Mouse (Mus musculus) neural tube, embryonic 14.5 days (tissue): ENCODE measurements around the gene Anxa3. TPM values are rescaled to one million over a fixed set of nuclear protein-coding genes. Genes with fewer than 3 reads are reported as not detected.

Source experiments
- ATAC-seq: fragments of 200-750 bp; cut with Nextera tagmentation; 2 replicates; pipeline ENCODE4 v1.8.0; 2017; ENCODE audit warnings: low read depth, mild to moderate bottlenecking, moderate TSS enrichment, moderate library complexity
- H3K27ac ChIP-seq: fragments of 300-500 bp; sonication (generic); 2 replicates; pipeline ENCODE4 v1.5.1; 2014; ENCODE audit warnings: low read depth, mild to moderate bottlenecking, control low read depth, low read length, moderate library complexity, mixed read lengths
- H3K27me3 ChIP-seq: fragments of 300-500 bp; sonication (generic); 2 replicates; pipeline ENCODE4 v1.6.1; 2014; ENCODE audit warnings: low read length; ENCODE audit not compliant: control insufficient read depth, insufficient read depth
- H3K36me3 ChIP-seq: fragments of 300-500 bp; sonication (generic); 2 replicates; pipeline ENCODE4 v1.6.1; 2014; ENCODE audit warnings: low read length, mixed read lengths; ENCODE audit not compliant: control insufficient read depth, insufficient read depth
- H3K4me1 ChIP-seq: fragments of 300-500 bp; sonication (generic); 2 replicates; pipeline ENCODE4 v1.6.1; 2014; ENCODE audit warnings: low read length; ENCODE audit not compliant: control insufficient read depth, insufficient read depth
- H3K4me2 ChIP-seq: fragments of 300-500 bp; sonication (generic); 2 replicates; pipeline ENCODE4 v1.6.1; 2014; ENCODE audit warnings: mild to moderate bottlenecking, low read depth, low read length, control low read depth
- H3K4me3 ChIP-seq: fragments of 300-500 bp; sonication (generic); 2 replicates; pipeline ENCODE4 v1.5.1; 2014; ENCODE audit warnings: low read depth, low read length, control low read depth, mixed read lengths
- H3K9ac ChIP-seq: fragments of 300-500 bp; sonication (generic); replicated peaks from 2 replicates; pipeline ENCODE4 v1.6.1; 2014; ENCODE audit warnings: low read depth, mild to moderate bottlenecking, control low read depth, low read length, mixed read lengths
- H3K9me3 ChIP-seq: fragments of 300-500 bp; sonication (generic); 2 replicates; pipeline ENCODE4 v1.6.1; 2016; ENCODE audit warnings: low read length; ENCODE audit not compliant: control insufficient read depth
- WGBS: fragments of 180-500 bp; shearing (Covaris S2); extraction: QIAGEN DNeasy Blood & Tissue Kit; methylation state at CpG from one replicate; pipeline ENCODE4 v1.1.7; 2014; 5-methylcytosine and 5-hydroxymethylcytosine counted together
- polyA plus RNA-seq: library from polyadenylated mRNA; unstranded; fragments of >200 nt; fragmentation: Nextera tagmentation; extraction: Ambion mirVana; gene quantifications from 2 replicates; pipeline ENCODE4 v1.2.1, GENCODE M21; 2014

Gene Anxa3
- 14.6 and 25.5 TPM in 2 replicates for polyA plus RNA-seq

DNA sequence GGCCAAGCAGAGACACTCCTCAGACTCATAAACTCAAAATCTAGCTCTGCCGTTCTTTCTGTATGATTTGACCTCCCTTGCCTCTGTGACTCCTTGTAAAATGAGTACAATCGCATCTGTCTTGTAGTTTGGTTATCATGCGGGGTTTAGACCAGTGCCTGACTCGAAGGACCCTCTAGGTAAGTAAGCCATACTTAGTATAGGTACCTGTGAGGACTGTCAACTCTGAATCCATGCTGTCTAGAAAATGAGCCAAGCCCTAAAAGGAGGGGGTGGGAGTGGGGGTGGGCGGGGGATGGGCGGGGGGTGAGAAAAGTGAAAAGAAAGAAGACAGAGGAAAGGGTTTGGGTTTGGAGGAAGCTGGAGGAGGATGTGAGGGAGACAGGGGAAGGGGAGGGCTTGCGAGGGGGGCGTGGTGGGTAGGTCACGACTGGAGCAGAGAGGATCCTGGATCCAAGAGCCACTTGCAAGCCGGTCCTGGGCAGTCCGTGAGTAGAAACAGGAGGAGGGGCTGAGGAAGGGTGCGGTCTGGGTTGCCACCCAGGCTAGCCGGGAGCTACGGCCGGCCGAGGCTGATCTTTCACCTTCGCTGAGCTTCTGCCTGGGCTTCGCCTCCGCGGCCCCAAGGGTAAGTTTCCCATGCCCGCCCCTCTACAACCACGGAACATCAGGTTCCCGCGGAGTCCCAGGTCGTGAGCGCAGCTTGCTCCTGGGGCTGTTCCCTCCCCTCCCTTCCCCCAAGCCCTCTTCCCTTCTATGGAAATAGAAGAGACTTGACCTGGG is at the start of gene Anxa3:
Gene Anxa3 (plus strand): TSS at position 404 of the 783 bp plus-strand sequence.
- ATAC-seq = peak; percentile 76
- H3K4me3 ChIP-seq = peak within 1 kb of the TSS; percentile 27
- H3K9ac ChIP-seq = peak within 1 kb of the TSS; percentile 22; the same call in 1 of the 2 replicates
- H3K27me3 ChIP-seq = no peaks in the 10 kb centered on the region
- H3K4me1 ChIP-seq = no peaks in the 10 kb centered on the region
- H3K4me2 ChIP-seq = peak within 1 kb of the TSS; percentile 57
- 13% methylated on average over 26 of the region's 26 CpGs for WGBS
- H3K27ac ChIP-seq = no peak within 1 kb of the TSS
- no peaks in the 10 kb centered on the region for H3K9me3 ChIP-seq
- no peaks in the 10 kb centered on the region for H3K36me3 ChIP-seq

DNA sequence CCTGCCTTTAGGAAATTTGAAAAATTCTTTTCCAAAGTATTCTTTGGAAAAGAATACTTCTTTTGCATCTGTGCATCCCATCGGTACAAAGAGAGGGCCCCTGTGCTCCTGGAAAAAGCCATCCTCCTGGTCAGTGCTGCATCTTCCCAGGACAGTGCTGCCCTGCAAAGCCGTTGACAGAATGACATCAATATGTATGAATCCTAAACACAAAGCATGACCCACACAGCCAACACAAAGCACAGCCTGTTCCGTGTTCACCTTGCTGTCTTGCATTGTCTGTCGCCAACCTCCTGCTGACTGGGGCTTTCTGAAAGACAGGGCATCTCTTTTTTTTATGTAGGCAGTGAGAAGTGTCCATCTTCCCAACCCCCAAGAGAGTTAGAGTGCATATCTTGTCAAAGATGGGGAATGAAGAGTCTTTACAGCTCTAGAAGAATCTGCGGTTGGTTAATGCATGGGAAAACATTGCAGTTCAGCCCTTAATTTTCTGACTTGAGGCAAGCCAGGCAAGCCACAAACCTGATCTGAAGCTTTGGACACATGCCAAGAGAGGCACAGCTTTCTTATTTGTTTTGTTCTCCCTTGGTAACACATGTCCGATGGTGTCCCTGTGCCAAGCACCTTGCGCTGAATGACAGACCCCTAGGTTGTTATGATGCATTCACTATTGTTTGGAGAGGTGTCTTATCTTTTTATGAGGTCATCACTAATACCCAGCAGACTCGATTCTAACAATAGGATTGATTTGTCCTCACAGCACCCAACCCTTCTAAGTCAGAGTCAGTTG is 45.7 kb upstream of the Anxa3 start:
- no peak; the same call in 1 of the 2 replicates for ATAC-seq
- Histone ChIP-seq H3K4me3 (no peak overlapping the region), H3K4me1 (0 out of 2 replicates have a peak, but pooled peaks cover 3% of the 10 kb centered on the region), H3K36me3 (no peaks in the 10 kb centered on the region), H3K27ac (no peak overlapping the region), H3K9me3 (no peaks in the 10 kb centered on the region), H3K4me2 (no peak overlapping the region), H3K27me3 (no peaks in the 10 kb centered on the region), H3K9ac (no peak overlapping the region)
- 47% methylated on average over 8 of the region's 8 CpGs for WGBS

DNA sequence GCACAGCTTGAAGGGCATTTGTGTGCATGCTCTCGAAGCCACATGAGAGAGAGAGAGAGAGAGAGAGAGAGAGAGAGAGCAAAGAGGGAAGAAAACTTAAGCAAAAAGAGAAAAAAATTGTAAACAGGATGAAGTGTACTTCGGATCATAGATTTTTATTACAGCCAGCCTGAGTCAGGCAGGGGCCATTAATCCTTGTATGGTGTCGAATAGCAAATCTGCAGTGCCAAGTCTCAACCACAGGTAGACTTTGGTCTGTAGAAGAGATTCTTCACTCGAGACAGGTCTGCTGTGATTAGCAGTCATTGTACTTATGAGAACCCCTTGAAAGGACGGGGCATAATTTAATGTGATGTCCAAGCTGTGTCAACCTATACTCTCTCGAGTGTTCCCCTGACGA is 35.5 kb upstream of the Anxa3 start:
- H3K4me2 ChIP-seq = no peak overlapping the region
- no peak for ATAC-seq
- H3K9me3 ChIP-seq = no peaks in the 10 kb centered on the region
- no peak overlapping the region for H3K4me3 ChIP-seq
- no peaks in the 10 kb centered on the region for H3K27me3 ChIP-seq
- 74% methylated on average over 7 of the region's 7 CpGs for WGBS
- no peak overlapping the region for H3K9ac ChIP-seq
- H3K36me3 ChIP-seq = no peaks in the 10 kb centered on the region
- no peaks in the 10 kb centered on the region for H3K4me1 ChIP-seq
- no peak overlapping the region for H3K27ac ChIP-seq

DNA sequence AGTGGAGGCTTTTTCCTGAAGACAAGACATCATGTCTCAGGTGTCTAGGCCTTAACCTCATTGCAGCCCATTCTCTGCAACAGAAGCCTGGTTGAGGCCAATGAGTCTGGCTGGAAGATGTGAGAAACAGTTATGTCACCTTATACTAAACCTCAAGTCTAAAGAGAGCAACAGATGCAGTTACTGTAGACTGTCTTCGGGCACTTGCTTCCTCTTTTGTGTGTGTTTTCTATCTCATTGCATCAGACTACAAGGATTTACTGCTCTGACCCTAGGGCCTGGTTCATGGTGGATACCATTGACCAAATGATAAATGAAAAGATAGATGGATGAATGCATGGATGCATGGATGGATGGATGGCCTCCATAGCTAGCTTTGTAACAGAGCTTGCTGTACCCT is 31.1 kb upstream of the Anxa3 start:
- no peaks in the 10 kb centered on the region for H3K36me3 ChIP-seq
- H3K27ac ChIP-seq = no peak overlapping the region
- H3K9ac ChIP-seq = no peak overlapping the region
- no peak overlapping the region for H3K4me3 ChIP-seq
- ATAC-seq = no peak
- H3K4me1 ChIP-seq = no peaks in the 10 kb centered on the region
- WGBS = 86% methylated on average over 1 of the region's 1 CpGs
- H3K9me3 ChIP-seq = no peaks in the 10 kb centered on the region
- no peaks in the 10 kb centered on the region for H3K27me3 ChIP-seq
- no peak overlapping the region for H3K4me2 ChIP-seq

DNA sequence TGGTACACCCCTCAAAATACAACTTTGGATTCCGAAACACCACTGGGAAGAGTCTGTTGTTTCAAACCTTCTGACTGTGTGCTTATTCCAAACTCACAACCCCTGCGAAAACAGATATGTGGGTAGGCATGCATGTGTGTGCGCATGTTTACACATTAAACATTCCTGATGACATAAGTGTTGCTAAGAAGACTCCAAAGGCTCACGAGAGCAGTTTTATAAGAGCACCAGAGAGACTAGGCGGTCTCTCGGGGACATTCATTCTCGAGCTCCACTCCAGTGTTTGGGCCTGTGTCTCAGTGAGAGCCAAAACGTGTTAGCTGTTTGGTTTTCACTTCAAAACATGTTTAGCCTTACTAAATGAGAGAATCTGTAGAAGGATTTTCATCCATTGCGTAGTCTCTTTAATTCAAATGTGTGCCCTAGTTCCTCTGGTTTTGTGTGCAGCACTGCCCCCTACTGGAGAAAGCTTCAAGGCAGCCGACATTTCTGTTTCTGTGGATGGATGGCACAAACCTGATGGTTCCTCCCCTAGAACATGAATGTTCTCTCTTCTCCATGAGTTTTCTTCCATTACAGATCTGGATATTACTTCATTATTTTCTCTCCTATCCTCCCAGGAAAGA is 24.2 kb upstream of the Anxa3 start:
- no peak overlapping the region for H3K9ac ChIP-seq
- no peak overlapping the region for H3K27ac ChIP-seq
- 62% methylated on average over 10 of the region's 10 CpGs for WGBS
- no peaks in the 10 kb centered on the region for H3K36me3 ChIP-seq
- no peak overlapping the region for H3K4me2 ChIP-seq
- no peaks in the 10 kb centered on the region for H3K4me1 ChIP-seq
- no peak overlapping the region for H3K4me3 ChIP-seq
- H3K9me3 ChIP-seq = no peaks in the 10 kb centered on the region
- ATAC-seq = peak; percentile 58; the same call in 1 of the 2 replicates
- H3K27me3 ChIP-seq = no peaks in the 10 kb centered on the region

DNA sequence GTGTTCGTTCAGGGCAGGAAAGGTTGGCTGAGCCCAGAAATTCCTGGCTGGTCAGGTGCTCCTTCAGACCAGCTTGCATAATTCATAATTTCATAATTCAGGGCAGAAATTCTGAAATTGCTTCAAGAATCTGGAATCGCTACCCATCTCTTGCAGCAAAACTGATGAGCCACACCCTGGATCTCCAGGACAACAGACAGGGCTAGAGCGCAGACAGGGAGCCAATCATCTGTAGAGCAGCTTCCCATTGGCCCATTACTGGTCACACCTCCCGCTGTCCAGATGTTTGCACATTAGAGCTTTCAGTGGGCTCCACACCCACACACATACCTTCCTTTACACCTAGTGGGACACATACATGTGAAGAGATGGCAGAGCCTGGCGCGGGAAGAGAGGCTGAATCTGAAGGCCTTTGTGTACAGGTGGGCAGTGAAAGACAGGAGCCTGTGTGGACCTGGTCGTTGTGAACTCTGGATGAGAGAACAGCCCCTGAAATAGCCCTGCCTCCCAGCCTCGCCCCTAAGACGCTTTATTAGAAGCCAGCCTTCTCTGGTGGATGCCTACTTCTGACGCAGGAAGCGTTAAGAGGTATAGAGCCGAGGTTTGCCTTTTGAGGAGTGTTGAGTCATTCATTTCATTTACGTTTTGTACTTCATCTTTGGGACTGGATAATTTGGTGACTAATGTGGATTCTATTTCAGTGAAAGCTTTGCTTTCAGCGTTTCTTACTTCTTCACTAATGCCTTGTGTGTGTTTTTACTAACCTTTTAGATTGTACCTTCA is 9.4 kb upstream of the Anxa3 start:
- Histone ChIP-seq H3K4me2 (no peak overlapping the region), H3K9me3 (no peaks in the 10 kb centered on the region), H3K36me3 (no peaks in the 10 kb centered on the region), H3K4me3 (no peak overlapping the region), H3K27ac (no peak overlapping the region), H3K9ac (no peak overlapping the region), H3K4me1 (no peaks in the 10 kb centered on the region), H3K27me3 (no peaks in the 10 kb centered on the region)
- WGBS = 83% methylated on average over 14 of the region's 14 CpGs
- ATAC-seq = no peak

DNA sequence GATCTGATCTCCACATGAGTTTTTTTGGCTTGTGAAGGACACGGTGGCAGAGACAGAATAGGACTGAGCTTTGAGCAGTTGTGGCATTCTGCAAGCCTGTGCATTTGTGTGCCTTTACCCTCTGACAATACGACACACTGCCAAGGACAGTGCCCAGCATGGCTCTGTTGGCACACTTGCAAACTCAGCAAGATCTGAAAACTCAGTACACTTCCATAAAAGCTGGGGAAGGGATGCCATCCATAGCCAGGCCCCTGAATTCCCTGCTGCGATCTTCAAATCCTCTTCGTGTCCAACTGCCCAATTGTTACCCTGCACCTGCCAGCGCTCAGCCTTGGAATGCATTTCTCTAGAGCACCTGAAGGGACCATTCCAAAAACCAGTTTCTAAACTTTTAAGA is 8.0 kb upstream of the Anxa3 start:
- no peaks in the 10 kb centered on the region for H3K27me3 ChIP-seq
- H3K9ac ChIP-seq = no peak overlapping the region
- ATAC-seq = no peak
- no peaks in the 10 kb centered on the region for H3K36me3 ChIP-seq
- WGBS = 93% methylated on average over 5 of the region's 5 CpGs
- no peaks in the 10 kb centered on the region for H3K4me1 ChIP-seq
- H3K4me3 ChIP-seq = no peak overlapping the region
- H3K9me3 ChIP-seq = no peaks in the 10 kb centered on the region
- H3K4me2 ChIP-seq = no peak overlapping the region
- H3K27ac ChIP-seq = no peak overlapping the region

DNA sequence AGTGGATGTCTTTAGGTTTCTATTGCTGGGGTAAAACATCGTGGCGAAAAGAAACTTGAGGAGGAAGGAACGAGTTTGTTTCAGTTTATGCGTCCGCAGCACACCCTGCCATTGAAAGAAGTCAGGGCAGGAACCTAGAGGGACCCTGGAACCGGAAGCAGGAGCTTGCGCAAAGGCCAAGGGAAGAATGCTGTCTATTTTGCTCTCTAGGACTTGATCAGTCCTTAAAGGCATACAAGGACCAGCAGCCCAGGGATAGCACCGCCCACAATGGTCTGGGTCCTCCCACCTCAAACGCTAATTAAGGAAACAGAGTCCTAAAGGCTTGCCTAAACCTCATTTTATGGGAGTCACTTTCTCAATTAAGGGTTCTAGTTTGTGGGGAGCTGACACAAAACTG is 717 bp upstream of the Anxa3 start:
- Histone ChIP-seq H3K27me3 (no peaks in the 10 kb centered on the region), H3K36me3 (no peaks in the 10 kb centered on the region), H3K9ac (no peak overlapping the region), H3K27ac (no peak overlapping the region), H3K4me1 (no peaks in the 10 kb centered on the region), H3K9me3 (no peaks in the 10 kb centered on the region), H3K4me3 (no peak overlapping the region), H3K4me2 (no peak overlapping the region)
- ATAC-seq = no peak
- 74% methylated on average over 9 of the region's 9 CpGs for WGBS
